Mouse (Mus musculus) spleen, adult 2 months (tissue): ENCODE measurements around the gene Fhit. TPM values are rescaled to one million over a fixed set of nuclear protein-coding genes. Genes with fewer than 3 reads are reported as not detected.

Experiments
- DNase-seq, 2 experiments: peaks; one replicate each; pipeline versions ENCODE4 v3.0.0 to v3.0.0-alpha.2; 2012 to 2021; ENCODE audit warnings: low spot score in 2 of 2, low read depth in 1 of 2
- H3K27ac ChIP-seq: fragments of 200-500 bp; 2 replicates; pipeline ENCODE4 v1.5.1; 2012; ENCODE audit warnings: low read length, inconsistent platforms; ENCODE audit not compliant: insufficient read depth
- H3K27me3 ChIP-seq: fragments of 200-500 bp; 2 replicates; pipeline ENCODE4 v1.6.1; 2012; ENCODE audit warnings: mild to moderate bottlenecking, moderate library complexity, low read length, inconsistent platforms; ENCODE audit not compliant: control insufficient read depth, insufficient read depth
- H3K36me3 ChIP-seq: fragments of 200-500 bp; 2 replicates; pipeline ENCODE4 v1.6.1; 2012; ENCODE audit warnings: mild to moderate bottlenecking, low read length, inconsistent platforms; ENCODE audit not compliant: control insufficient read depth, insufficient read depth
- H3K4me1 ChIP-seq: fragments of 200-500 bp; 2 replicates; pipeline ENCODE4 v1.6.1; 2011; ENCODE audit warnings: inconsistent platforms; ENCODE audit not compliant: control insufficient read depth, insufficient read depth, insufficient read length
- H3K4me3 ChIP-seq: fragments of 200-500 bp; 2 replicates; pipeline ENCODE4 v1.5.1; 2011; ENCODE audit warnings: mild to moderate bottlenecking, inconsistent platforms; ENCODE audit not compliant: insufficient read depth, insufficient read length; ENCODE audit errors: extremely low read depth
- CTCF ChIP-seq: fragments of 200-500 bp; IDR thresholded peaks from 2 replicates; pipeline ENCODE4 v1.5.1; 2011; ENCODE audit warnings: mild to moderate bottlenecking, inconsistent platforms; ENCODE audit not compliant: insufficient read depth, insufficient read length, insufficient replicate concordance; ENCODE audit errors: extremely low read depth
- POLR2A ChIP-seq: fragments of 200-500 bp; IDR thresholded peaks from 2 replicates; pipeline ENCODE4 v1.6.1; 2011; ENCODE audit warnings: low read depth, low read length, inconsistent platforms
- WGBS: fragments of 180-500 bp; shearing (Covaris S2); methylation state at CpG from one replicate; pipeline ENCODE4 v1.1.7; 2018; 5-methylcytosine and 5-hydroxymethylcytosine counted together
- polyA plus RNA-seq: library from polyadenylated mRNA; depleted of rRNA; stranded (reverse); fragments of >200 nt; gene quantifications from 2 replicates; pipeline ENCODE4 v1.2.3, GENCODE M21; 2012

The Fhit gene
- polyA plus RNA-seq, 1 experiment = 2.0 TPM

- Histone ChIP-seq H3K36me3 (no peaks in the 10 kb centered on the region), H3K27me3 (no peaks in the 10 kb centered on the region), H3K27ac (no peak overlapping the region), H3K4me1 (no peaks in the 10 kb centered on the region), H3K4me3 (no peak overlapping the region)
- no peak for DNase-seq
- TF ChIP-seq CTCF (no peak), POLR2A (no peak)
- 51% methylated on average over 3 of the region's 3 CpGs for WGBS
These were observed 228.2 kb downstream of the Fhit start for GRCm38 (mm10) chr14:10933667-10934066.

- no peak overlapping the region for H3K4me3 ChIP-seq
- H3K36me3 ChIP-seq = no peaks in the 10 kb centered on the region
- no peak overlapping the region for H3K27ac ChIP-seq
- no peaks in the 10 kb centered on the region for H3K27me3 ChIP-seq
- TF ChIP-seq POLR2A (no peak), CTCF (no peak)
- WGBS = 86% methylated on average over 7 of the region's 7 CpGs
- DNase-seq = no peak
- no peaks in the 10 kb centered on the region for H3K4me1 ChIP-seq
These were observed 243.7 kb downstream of the Fhit start for GRCm38 (mm10) chr14:10917893-10918803.

- WGBS = 77% methylated on average over 2 of the region's 2 CpGs
- no peak for TF ChIP-seq POLR2A
- no peak for TF ChIP-seq CTCF
- H3K27me3 ChIP-seq = no peaks in the 10 kb centered on the region
- DNase-seq = no peak
- no peaks in the 10 kb centered on the region for H3K4me1 ChIP-seq
- H3K27ac ChIP-seq = no peak overlapping the region
- H3K4me3 ChIP-seq = no peak overlapping the region
- H3K36me3 ChIP-seq = no peaks in the 10 kb centered on the region
These were observed 253.8 kb downstream of the Fhit start for GRCm38 (mm10) chr14:10908011-10908410.

- WGBS = 59% methylated on average over 1 of the region's 1 CpGs
- no peaks in the 10 kb centered on the region for H3K36me3 ChIP-seq
- TF ChIP-seq POLR2A = no peak
- no peak for TF ChIP-seq CTCF
- no peaks in the 10 kb centered on the region for H3K27me3 ChIP-seq
- DNase-seq = no peak
- no peak overlapping the region for H3K4me3 ChIP-seq
- no peaks in the 10 kb centered on the region for H3K4me1 ChIP-seq
- H3K27ac ChIP-seq = no peak overlapping the region
These were observed 279.1 kb downstream of the Fhit start for GRCm38 (mm10) chr14:10882759-10883158.

GRCm38 (mm10) chr14:10880749-10881148, 281.1 kb downstream of the Fhit start:
- Histone ChIP-seq H3K27ac (no peak overlapping the region), H3K4me1 (no peaks in the 10 kb centered on the region), H3K4me3 (no peak overlapping the region), H3K27me3 (no peaks in the 10 kb centered on the region), H3K36me3 (no peaks in the 10 kb centered on the region)
- 31% methylated on average over 2 of the region's 2 CpGs for WGBS
- DNase-seq = no peak
- no peak for TF ChIP-seq CTCF
- no peak for TF ChIP-seq POLR2A

- DNase-seq = no peak
- H3K4me3 ChIP-seq = no peak overlapping the region
- WGBS = 79% methylated on average over 3 of the region's 3 CpGs
- no peaks in the 10 kb centered on the region for H3K4me1 ChIP-seq
- H3K36me3 ChIP-seq = no peaks in the 10 kb centered on the region
- no peak overlapping the region for H3K27ac ChIP-seq
- H3K27me3 ChIP-seq = no peaks in the 10 kb centered on the region
- TF ChIP-seq CTCF = no peak
- no peak for TF ChIP-seq POLR2A
These were observed 287.1 kb downstream of the Fhit start for GRCm38 (mm10) chr14:10874595-10875372.
